Mouse (Mus musculus): ENCODE data around the gene 6030452D12Rik. TPM values are rescaled to one million over a fixed set of nuclear protein-coding genes. Genes with fewer than 3 reads are reported as not detected.

The 6030452D12Rik gene
- total RNA-seq, 2 experiments from 2014 or later = not detected

Other genes starting within 250 kb of the 6030452D12Rik start
- 1 to 10 TPM; 1.4 to 7.7 TPM for gene Smpd3, start 162.5 kb upstream of the 6030452D12Rik start, total RNA-seq (2021)
- gene Zfp90, start 85.2 kb upstream of the 6030452D12Rik start, total RNA-seq (2021) = 1 to 10 TPM; 4.3 to 5.6 TPM
- under 1 TPM; 0.50 to 0.70 TPM for gene Cdh3, start 10.4 kb downstream of the 6030452D12Rik start, total RNA-seq (2021)
- 100 to 1,000 TPM; 111 to 136 TPM for gene Gm10073, start 72.9 kb downstream of the 6030452D12Rik start, total RNA-seq (2021)
- gene Cdh1, start 102.8 kb downstream of the 6030452D12Rik start, total RNA-seq (2021) = 1 to 10 TPM in 1 of 2 experiments, under 1 TPM in 1; 0.95 to 1.4 TPM
- 1 to 10 TPM; 8.6 to 9.8 TPM for gene Tango6, start 182.5 kb downstream of the 6030452D12Rik start, total RNA-seq (2021)

Measured in gastrocnemius, postnatal 10 days (tissue).